Mouse (Mus musculus) CD4-positive, CD25-positive, alpha-beta regulatory T cell (primary cell): ENCODE data around the gene Shroom1. TPM values are rescaled to one million over a fixed set of nuclear protein-coding genes. Genes with fewer than 3 reads are reported as not detected.

Experiments
- polyA plus RNA-seq: library from polyadenylated mRNA; unstranded; fragments of 100-300 nt; shearing (Covaris generic); gene quantifications from one replicate; pipeline ENCODE4 v1.2.1, GENCODE M21; 2017

The Shroom1 gene
- not detected for polyA plus RNA-seq

DNA sequence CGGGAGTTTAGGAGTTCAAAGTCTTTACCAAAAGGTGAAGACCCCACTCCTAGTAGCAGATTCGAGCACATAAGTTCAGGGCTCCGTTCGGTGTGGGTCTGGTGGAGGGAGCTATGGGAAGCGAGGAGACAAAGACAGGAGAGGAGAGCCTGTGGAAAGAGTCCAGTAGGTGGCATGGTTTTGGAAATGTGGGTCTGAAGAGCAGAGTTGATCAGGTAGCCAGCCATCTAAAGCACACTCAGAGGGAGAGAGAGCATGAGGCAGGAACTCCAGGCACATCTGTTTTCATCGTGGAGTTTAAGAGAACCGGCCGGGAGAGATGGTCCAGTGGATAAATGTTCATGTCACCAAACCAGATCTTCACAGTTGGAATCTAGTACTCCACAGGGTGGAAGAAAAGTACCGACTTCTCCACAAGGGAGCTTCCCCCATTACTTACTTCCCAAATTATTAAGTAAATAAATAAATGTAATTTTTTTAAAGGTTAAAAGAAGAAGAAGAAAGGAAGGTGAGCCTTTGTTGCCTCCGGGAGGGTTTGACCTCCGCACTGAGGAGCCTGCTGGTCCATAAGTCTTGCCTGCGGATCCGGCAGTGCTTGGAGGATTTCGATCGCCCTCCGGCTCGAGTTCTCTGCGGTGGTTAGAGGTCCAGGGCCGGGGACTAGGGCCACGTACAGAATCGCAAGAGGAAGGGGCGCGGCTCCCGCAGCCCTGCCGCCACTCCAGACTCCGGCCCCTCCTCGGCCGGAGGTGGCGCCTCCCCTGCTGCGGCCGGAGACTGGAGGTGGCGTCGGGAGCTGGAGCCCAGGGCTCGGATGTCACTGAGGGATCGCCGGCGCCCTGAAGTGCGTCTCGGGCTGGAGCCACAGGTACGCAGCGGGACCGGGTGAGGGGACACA lies at the start of gene Shroom1, which contains the start of gene Gm10447:
Gene Shroom1 (plus strand): TSS at position 732 of the 898 bp plus-strand sequence.
Gene Gm10447 (minus strand): TSS at position 637 of the 898 bp plus-strand sequence.

DNA sequence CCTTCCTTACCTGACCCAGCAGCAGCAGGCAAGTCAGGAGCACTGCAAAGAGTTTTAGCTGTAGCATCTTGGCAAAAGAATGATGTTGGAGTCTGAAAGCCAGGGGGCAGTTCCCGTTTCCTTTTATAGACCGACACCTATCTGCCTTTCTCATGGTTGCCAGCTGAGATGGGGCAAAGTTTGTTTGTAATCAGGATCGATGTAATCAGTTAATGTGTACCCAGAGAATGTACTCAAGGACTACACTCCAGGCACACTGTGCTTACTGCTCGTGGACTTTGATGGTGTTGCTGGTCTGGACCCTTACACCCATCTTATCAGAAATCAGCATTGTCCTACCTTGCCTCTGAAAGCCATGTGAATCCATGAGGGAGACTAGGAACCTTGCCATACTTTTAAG lies 34.0 kb upstream of the Shroom1 start, which contains the start of gene Leap2:
Gene Leap2 (minus strand): TSS at position 135 of the 400 bp plus-strand sequence.

DNA sequence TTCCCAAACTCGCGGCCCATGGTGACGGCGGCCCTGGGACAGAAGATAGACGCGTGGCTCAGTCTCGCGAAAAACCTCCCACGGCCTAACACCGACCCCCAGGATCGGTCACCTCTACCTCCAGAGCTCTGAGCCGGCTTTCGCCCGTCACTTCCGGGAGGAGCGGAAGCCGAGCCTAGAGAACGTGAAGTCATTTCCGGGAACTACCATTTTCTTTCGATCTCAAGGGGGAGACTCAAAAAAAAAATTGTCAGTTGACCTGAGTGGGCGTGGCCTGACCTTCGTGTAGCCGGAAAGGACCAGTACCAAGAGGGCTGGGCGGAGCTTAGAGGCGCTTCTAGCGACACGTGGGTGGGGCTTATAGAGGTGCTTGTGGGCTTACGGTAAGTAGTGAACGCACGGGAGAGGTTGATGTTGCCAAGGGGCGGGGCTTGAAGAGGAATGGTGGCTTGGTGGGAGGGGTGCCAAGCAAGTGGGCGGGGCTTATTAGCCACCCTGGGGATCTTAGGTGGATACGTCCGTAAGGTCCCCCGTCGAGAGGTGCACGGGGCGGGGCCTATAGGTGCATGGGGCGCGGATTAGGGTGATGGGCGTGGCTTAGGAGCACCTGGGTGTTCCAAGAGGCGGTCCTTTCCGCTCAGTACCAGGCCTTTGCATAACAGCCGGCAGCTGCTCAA lies 26.2 kb upstream of the Shroom1 start, which contains the start of the genes Uqcrq and Gdf9:
Gene Uqcrq (minus strand): TSS at position 162 of the 677 bp plus-strand sequence.
Gene Gdf9 (plus strand): TSS at position 354 of the 677 bp plus-strand sequence.

DNA sequence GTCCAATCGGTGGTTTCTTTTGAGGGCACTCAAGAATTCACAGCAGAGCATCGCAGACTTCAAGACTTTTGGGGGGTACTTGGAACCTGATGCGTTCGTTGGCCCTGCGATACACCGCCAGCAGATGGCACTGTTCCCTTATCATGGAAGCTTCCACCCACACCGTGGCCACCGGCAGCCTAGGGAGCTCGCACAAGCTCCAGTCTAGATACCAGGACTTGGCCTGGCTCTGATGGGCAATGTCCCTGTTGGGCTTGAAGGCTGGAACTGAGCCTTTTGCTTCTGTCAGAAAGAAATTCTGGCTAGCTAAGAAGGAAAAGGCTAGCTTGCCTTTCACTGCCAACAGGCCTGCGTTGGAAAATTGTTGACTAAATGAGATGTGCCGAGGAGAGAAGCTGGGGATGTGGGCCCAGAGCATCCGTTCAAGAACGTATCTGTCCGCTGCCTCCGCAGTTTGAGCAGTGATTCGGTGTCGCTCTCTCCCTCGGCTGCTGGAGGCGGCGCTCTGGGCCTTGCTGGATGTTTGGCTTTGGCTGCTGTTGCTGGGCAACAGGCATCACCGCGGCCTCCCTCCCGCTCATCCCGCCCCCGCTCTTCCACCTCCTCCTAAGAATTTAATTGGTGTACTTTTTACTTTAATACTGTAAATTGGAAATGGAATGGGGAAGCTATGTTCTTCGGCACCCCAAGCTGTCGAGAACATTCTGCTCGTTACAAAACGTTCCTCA lies 13.1 kb downstream of the Shroom1 start, which contains the start of gene Gm9837:
Gene Gm9837 (minus strand): TSS at position 512 of the 728 bp plus-strand sequence.

DNA sequence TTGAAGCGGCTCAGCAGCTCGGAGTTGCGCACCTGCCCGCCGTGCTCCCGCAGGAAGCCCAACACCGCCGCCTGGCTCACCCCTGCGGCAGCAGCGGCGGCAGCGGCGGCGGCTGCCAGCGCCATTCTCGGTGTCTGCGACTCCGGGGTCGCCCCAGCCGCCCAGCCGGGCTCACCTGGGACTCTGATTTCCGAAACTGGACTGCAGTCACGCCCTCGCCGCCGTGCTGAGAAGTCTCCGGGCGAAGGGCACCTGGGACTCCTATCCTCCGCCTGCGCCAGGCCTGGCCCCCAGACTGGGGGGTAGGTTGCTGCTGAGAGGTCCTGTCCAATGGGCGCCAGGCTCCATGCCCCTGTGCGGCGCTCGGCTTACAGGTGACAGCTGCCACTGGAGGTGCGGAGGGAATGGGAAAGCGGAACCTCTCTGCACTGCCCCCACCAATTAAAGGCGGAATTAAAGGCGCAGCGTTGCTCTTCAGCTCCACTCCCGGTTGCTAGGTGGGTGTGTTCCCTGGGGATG lies 22.8 kb downstream of the Shroom1 start, which contains the start of the genes Gm9945 and Sowaha:
Gene Gm9945 (plus strand): TSS at position 384 of the 519 bp plus-strand sequence.
Gene Sowaha (minus strand): TSS at position 492 of the 519 bp plus-strand sequence.

Other genes with a start within 250 kb of the Shroom1 start
- 129 TPM for gene Hspa4, start 156.7 kb upstream of the Shroom1 start, polyA plus RNA-seq
- gene Zcchc10, start 132.5 kb upstream of the Shroom1 start, polyA plus RNA-seq, result 33.8 TPM
- 139 TPM for gene Aff4, start 106.4 kb upstream of the Shroom1 start, polyA plus RNA-seq
- not detected for gene Leap2, start 34.0 kb upstream of the Shroom1 start, polyA plus RNA-seq
- gene Uqcrq, start 26.4 kb upstream of the Shroom1 start, polyA plus RNA-seq, result 318 TPM
- 0.17 TPM for gene Gdf9, start 26.2 kb upstream of the Shroom1 start, polyA plus RNA-seq
- not detected for gene Gm10447, start 95 bp upstream of the Shroom1 start, polyA plus RNA-seq
- gene Gm9837, start 13.3 kb downstream of the Shroom1 start, polyA plus RNA-seq, result not detected
- gene Gm9945, start 23.0 kb downstream of the Shroom1 start, polyA plus RNA-seq, result not detected
- not detected for gene Sowaha, start 23.1 kb downstream of the Shroom1 start, polyA plus RNA-seq
- gene Sept8, start 62.1 kb downstream of the Shroom1 start, polyA plus RNA-seq, result 3.3 TPM
- 7.3 TPM for gene Kif3a, start 110.2 kb downstream of the Shroom1 start, polyA plus RNA-seq
- 1.5 TPM for gene Il4, start 161.5 kb downstream of the Shroom1 start, polyA plus RNA-seq
- not detected for gene Il13, start 177.5 kb downstream of the Shroom1 start, polyA plus RNA-seq